Mouse (Mus musculus) stomach, embryonic 16.5 days (tissue): ENCODE measurements at regions not wholly inside any gene's neighbourhood (a gene's known extent, or its start where the extent isn't known, plus 50 kb on each side); places are given as distances from the start of the nearest gene placed in this dataset.

Experiments used
- ATAC-seq: fragments of 200-750 bp; cut with Nextera tagmentation; 2 replicates; pipeline ENCODE4 v1.8.0; 2017; ENCODE audit warnings: moderate number of reproducible peaks, moderate TSS enrichment; ENCODE audit not compliant: insufficient read depth, low FRiP score
- H3K27ac ChIP-seq: fragments of 300-500 bp; sonication (generic); 2 replicates; pipeline ENCODE4 v1.5.1; 2014; ENCODE audit warnings: low read length
- H3K27me3 ChIP-seq: fragments of 300-500 bp; sonication (generic); 2 replicates; pipeline ENCODE4 v1.6.1; 2014; ENCODE audit warnings: low read length, control low read depth, mixed read lengths; ENCODE audit not compliant: control insufficient read depth, insufficient read depth
- H3K36me3 ChIP-seq: fragments of 300-500 bp; sonication (generic); 2 replicates; pipeline ENCODE4 v1.6.1; 2014; ENCODE audit warnings: low read length; ENCODE audit not compliant: control insufficient read depth, insufficient read depth
- H3K4me1 ChIP-seq: fragments of 300-500 bp; sonication (generic); 2 replicates; pipeline ENCODE4 v1.6.1; 2014; ENCODE audit warnings: low read length, control low read depth, mixed read lengths; ENCODE audit not compliant: control insufficient read depth, insufficient read depth
- H3K4me2 ChIP-seq: fragments of 300-500 bp; sonication (generic); 2 replicates; pipeline ENCODE4 v1.6.1; 2014; ENCODE audit warnings: low read depth, low read length, mixed read lengths
- H3K4me3 ChIP-seq: fragments of 300-500 bp; sonication (generic); replicated peaks from 2 replicates; pipeline ENCODE4 v1.5.1; 2014; ENCODE audit warnings: mild to moderate bottlenecking, low read length
- H3K9ac ChIP-seq: fragments of 300-500 bp; sonication (generic); 2 replicates; pipeline ENCODE4 v1.6.1; 2014; ENCODE audit warnings: low read length
- H3K9me3 ChIP-seq: fragments of 300-500 bp; sonication (generic); replicated peaks from 2 replicates; pipeline ENCODE4 v1.6.1; 2016; ENCODE audit warnings: low read length, control low read depth; ENCODE audit not compliant: control insufficient read depth
- WGBS: fragments of 180-500 bp; shearing (Covaris S2); extraction: QIAGEN DNeasy Blood & Tissue Kit; methylation state at CpG from one replicate; pipeline ENCODE4 v1.1.7; 2014; 5-methylcytosine and 5-hydroxymethylcytosine counted together

- WGBS = 0% methylated on average over 1 of the region's 1 CpGs
- no peak overlapping the region for H3K27ac ChIP-seq
These were observed 137.1 kb downstream of the Sh3bp4 start for GRCm38 (mm10) chr1:89207306-89207705.

DNA sequence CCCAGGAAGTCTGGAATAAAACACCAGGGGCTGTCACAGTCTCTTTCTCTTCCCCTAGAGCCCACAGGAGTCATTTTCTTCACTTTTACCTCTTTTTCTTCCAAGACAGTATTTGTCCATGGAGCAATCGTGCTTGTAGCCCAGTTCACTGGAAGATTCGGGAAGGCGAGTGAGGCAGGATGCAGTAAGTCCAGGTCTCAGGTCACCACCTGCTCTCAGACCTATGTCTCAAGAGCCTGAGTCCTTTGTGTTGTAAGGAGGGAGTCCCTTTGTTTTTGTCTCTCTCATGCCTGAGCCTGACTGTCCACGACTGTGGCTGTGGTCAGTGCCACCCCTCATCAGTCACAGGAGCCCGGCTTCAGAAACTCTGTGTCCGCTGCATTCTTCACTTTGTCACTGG, 140.9 kb downstream of the Sh3bp4 start:
- 81% methylated on average over 6 of the region's 6 CpGs for WGBS
- no peak overlapping the region for H3K4me3 ChIP-seq
- no peaks in the 10 kb centered on the region for H3K4me1 ChIP-seq
- H3K36me3 ChIP-seq = no peaks in the 10 kb centered on the region
- H3K27me3 ChIP-seq = no peaks in the 10 kb centered on the region
- no peak overlapping the region for H3K4me2 ChIP-seq
- no peaks in the 10 kb centered on the region for H3K9me3 ChIP-seq
- H3K27ac ChIP-seq = no peak overlapping the region
- ATAC-seq = no peak
- H3K9ac ChIP-seq = no peak overlapping the region

More at GRCm38 (mm10) chr1:89207306-89207705, 137.1 kb downstream of the Sh3bp4 start:
- ATAC-seq = no peak
- Histone ChIP-seq H3K9me3 (0 out of 2 replicates have a peak, but pooled peaks cover 3% of the 10 kb centered on the region), H3K4me2 (no peak overlapping the region), H3K4me1 (no peaks in the 10 kb centered on the region), H3K4me3 (no peak overlapping the region), H3K36me3 (no peaks in the 10 kb centered on the region), H3K27me3 (no peaks in the 10 kb centered on the region), H3K9ac (no peak overlapping the region)

DNA sequence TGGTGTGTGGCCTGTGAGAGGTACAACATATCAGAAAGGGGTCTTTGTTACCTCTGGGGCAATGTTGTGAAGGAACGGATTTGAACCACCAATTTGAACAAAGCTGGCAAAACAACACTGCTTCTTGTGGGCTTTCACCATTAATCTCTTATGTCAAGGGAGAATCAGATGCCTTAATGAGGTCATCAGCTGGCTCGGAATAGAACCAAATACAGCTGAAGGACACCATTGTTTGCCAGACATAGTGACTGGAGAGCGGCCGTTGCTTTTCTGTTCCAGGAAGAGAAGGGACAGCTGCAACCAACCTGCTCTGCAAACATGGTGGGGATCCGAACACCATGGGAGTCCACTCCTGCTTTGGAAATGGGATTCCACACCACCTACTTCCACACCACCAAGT, 158.2 kb downstream of the Sh3bp4 start:
- no peak overlapping the region for H3K27ac ChIP-seq
- H3K36me3 ChIP-seq = no peaks in the 10 kb centered on the region
- ATAC-seq = no peak
- H3K4me3 ChIP-seq = no peak overlapping the region
- H3K4me2 ChIP-seq = no peak overlapping the region
- H3K9ac ChIP-seq = no peak overlapping the region
- H3K27me3 ChIP-seq = no peaks in the 10 kb centered on the region
- WGBS = 64% methylated on average over 5 of the region's 5 CpGs
- no peaks in the 10 kb centered on the region for H3K4me1 ChIP-seq
- H3K9me3 ChIP-seq = no peaks in the 10 kb centered on the region; the same call in 1 of the 2 replicates

- no peak overlapping the region for H3K4me2 ChIP-seq
- H3K4me1 ChIP-seq = no peaks in the 10 kb centered on the region
- no peaks in the 10 kb centered on the region for H3K36me3 ChIP-seq
- no peaks in the 10 kb centered on the region for H3K27me3 ChIP-seq
- ATAC-seq = no peak
- H3K9me3 ChIP-seq = no peaks in the 10 kb centered on the region
- 83% methylated on average over 6 of the region's 6 CpGs for WGBS
- no peak overlapping the region for H3K9ac ChIP-seq
- no peak overlapping the region for H3K27ac ChIP-seq
- no peak overlapping the region for H3K4me3 ChIP-seq
These were observed 161.5 kb downstream of the Sh3bp4 start for GRCm38 (mm10) chr1:89231756-89232155.

- H3K4me3 ChIP-seq = no peak overlapping the region
- no peak overlapping the region for H3K4me2 ChIP-seq
- H3K4me1 ChIP-seq = no peaks in the 10 kb centered on the region
- H3K27me3 ChIP-seq = no peaks in the 10 kb centered on the region
- H3K27ac ChIP-seq = no peak overlapping the region
- no peaks in the 10 kb centered on the region for H3K9me3 ChIP-seq
- 63% methylated on average over 5 of the region's 5 CpGs for WGBS
- H3K36me3 ChIP-seq = no peaks in the 10 kb centered on the region
- ATAC-seq = no peak
- no peak overlapping the region for H3K9ac ChIP-seq
These were observed 162.2 kb downstream of the Sh3bp4 start for GRCm38 (mm10) chr1:89232391-89232790.

DNA sequence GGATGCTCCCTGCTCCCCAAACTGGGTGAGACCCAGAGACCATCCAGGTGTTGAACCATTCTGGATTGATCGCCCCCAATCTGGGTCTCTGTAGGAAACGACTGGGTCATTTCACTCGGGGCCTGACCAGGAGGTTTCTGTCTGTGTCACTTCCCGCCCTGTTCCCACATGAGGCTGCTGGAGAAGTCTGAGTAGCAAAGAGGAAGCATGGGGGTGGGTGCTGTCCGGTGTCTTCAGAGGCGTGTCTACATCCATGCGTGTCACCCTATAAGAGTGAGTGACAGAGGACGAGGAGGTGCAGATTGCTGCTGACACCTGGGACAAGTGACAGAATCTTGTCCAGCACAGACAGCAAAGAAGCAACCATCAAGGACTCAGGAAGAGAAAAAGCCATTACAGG, 164.7 kb downstream of the Sh3bp4 start:
- ATAC-seq = no peak
- no peaks in the 10 kb centered on the region for H3K9me3 ChIP-seq
- no peaks in the 10 kb centered on the region for H3K4me1 ChIP-seq
- 56% methylated on average over 8 of the region's 8 CpGs for WGBS
- no peak overlapping the region for H3K4me3 ChIP-seq
- H3K36me3 ChIP-seq = no peaks in the 10 kb centered on the region
- no peak overlapping the region for H3K4me2 ChIP-seq
- no peak overlapping the region for H3K27ac ChIP-seq
- no peak overlapping the region for H3K9ac ChIP-seq
- H3K27me3 ChIP-seq = no peaks in the 10 kb centered on the region

GRCm38 (mm10) chr1:89235296-89235695, 165.1 kb downstream of the Sh3bp4 start:
- ATAC-seq = no peak; the same call in 1 of the 2 replicates
- no peaks in the 10 kb centered on the region for H3K27me3 ChIP-seq
- H3K9me3 ChIP-seq = no peaks in the 10 kb centered on the region
- H3K4me3 ChIP-seq = no peak overlapping the region
- no peak overlapping the region for H3K27ac ChIP-seq
- no peaks in the 10 kb centered on the region for H3K36me3 ChIP-seq
- no peaks in the 10 kb centered on the region for H3K4me1 ChIP-seq
- H3K9ac ChIP-seq = no peak overlapping the region
- H3K4me2 ChIP-seq = no peak overlapping the region
- WGBS = 31% methylated on average over 3 of the region's 3 CpGs

- 59% methylated on average over 5 of the region's 5 CpGs for WGBS
- no peak overlapping the region for H3K4me3 ChIP-seq
- H3K27me3 ChIP-seq = no peaks in the 10 kb centered on the region
- H3K36me3 ChIP-seq = no peaks in the 10 kb centered on the region
- ATAC-seq = no peak
- no peak overlapping the region for H3K9ac ChIP-seq
- no peak overlapping the region for H3K4me2 ChIP-seq
- no peaks in the 10 kb centered on the region for H3K9me3 ChIP-seq
- no peak overlapping the region for H3K27ac ChIP-seq
- H3K4me1 ChIP-seq = no peaks in the 10 kb centered on the region
These were observed 167.5 kb downstream of the Sh3bp4 start for GRCm38 (mm10) chr1:89237696-89238095.

- Histone ChIP-seq H3K27me3 (no peaks in the 10 kb centered on the region), H3K4me2 (no peak overlapping the region), H3K9me3 (0 out of 2 replicates have a peak, but pooled peaks cover 4% of the 10 kb centered on the region), H3K36me3 (no peaks in the 10 kb centered on the region), H3K9ac (no peak overlapping the region), H3K4me3 (no peak overlapping the region), H3K27ac (no peak overlapping the region), H3K4me1 (peaks cover 6% of the 10 kb centered on the region; the same call in 1 of the 2 replicates)
- ATAC-seq = no peak
- WGBS = 64% methylated on average over 8 of the region's 8 CpGs
These were observed 174.4 kb downstream of the Sh3bp4 start for GRCm38 (mm10) chr1:89244598-89244997.
